Mouse (Mus musculus) granulocyte monocyte progenitor cell, adult 5-6 weeks (primary cell): ENCODE measurements at regions not wholly inside any gene's neighbourhood (a gene's known extent, or its start where the extent isn't known, plus 50 kb on each side); places are given as distances from the start of the nearest gene placed in this dataset.
A peak's percentile ranks its signal among the peaks of the same experiment; 100 is the strongest.

Source experiments
- ATAC-seq: replicated peaks from 2 replicates; pipeline ENCODE4 v1.8.0; 2016; ENCODE audit warnings: mild to moderate bottlenecking, moderate TSS enrichment, inconsistent platforms; ENCODE audit not compliant: poor library complexity, severe bottlenecking

- ATAC-seq: no peak
Observed at GRCm38 (mm10) chr15:68462851-68463250, 1962.1 kb upstream of the Lrrc6 start.

- ATAC-seq: no peak
Observed at GRCm38 (mm10) chr15:68457239-68457638, 1956.5 kb upstream of the Lrrc6 start.

GRCm38 (mm10) chr15:68451971-68452370, 1951.3 kb upstream of the Lrrc6 start:
- ATAC-seq: no peak

GRCm38 (mm10) chr15:68445341-68445740, 1944.6 kb upstream of the Lrrc6 start:
- ATAC-seq: no peak

GRCm38 (mm10) chr15:68440636-68441035, 1939.9 kb upstream of the Lrrc6 start:
- ATAC-seq: no peak

- ATAC-seq: no peak
Observed at GRCm38 (mm10) chr15:68435961-68436360, 1935.3 kb upstream of the Lrrc6 start.

GRCm38 (mm10) chr15:68431251-68431650, 1930.5 kb upstream of the Lrrc6 start:
- ATAC-seq: no peak

- no peak for ATAC-seq
Observed at GRCm38 (mm10) chr15:68430486-68430885, 1929.8 kb upstream of the Lrrc6 start.

- peak; percentile 56 for ATAC-seq
Observed at GRCm38 (mm10) chr15:68428444-68429228, 1927.9 kb upstream of the Lrrc6 start.

- no peak for ATAC-seq
Observed at GRCm38 (mm10) chr15:68417142-68417541, 1916.4 kb upstream of the Lrrc6 start.

- ATAC-seq: peak; percentile 71
Observed at GRCm38 (mm10) chr15:68415401-68415925, 1914.8 kb upstream of the Lrrc6 start.

GRCm38 (mm10) chr15:68414047-68414446, 1913.3 kb upstream of the Lrrc6 start:
- ATAC-seq: no peak

- ATAC-seq: no peak
Observed at GRCm38 (mm10) chr15:68412697-68413096, 1912.0 kb upstream of the Lrrc6 start.

GRCm38 (mm10) chr15:68412156-68412555, 1911.4 kb upstream of the Lrrc6 start:
- no peak for ATAC-seq

- no peak for ATAC-seq
Observed at GRCm38 (mm10) chr15:68403554-68404070, 1902.9 kb upstream of the Lrrc6 start.

GRCm38 (mm10) chr15:68401726-68402125, 1901.0 kb upstream of the Lrrc6 start:
- no peak for ATAC-seq

GRCm38 (mm10) chr15:68401006-68401405, 1900.3 kb upstream of the Lrrc6 start:
- ATAC-seq: no peak

- no peak for ATAC-seq
Observed at GRCm38 (mm10) chr15:68396566-68396965, 1895.9 kb upstream of the Lrrc6 start.

- peak; percentile 53; the same call in 1 of the 2 replicates for ATAC-seq
Observed at GRCm38 (mm10) chr15:68394749-68395148, 1894.0 kb upstream of the Lrrc6 start.

GRCm38 (mm10) chr15:68394157-68394556, 1893.4 kb upstream of the Lrrc6 start:
- no peak for ATAC-seq

- ATAC-seq: no peak
Observed at GRCm38 (mm10) chr15:68391737-68392136, 1891.0 kb upstream of the Lrrc6 start.

- ATAC-seq: no peak
Observed at GRCm38 (mm10) chr15:68389855-68390254, 1889.1 kb upstream of the Lrrc6 start.
